Mouse (Mus musculus) heart, adult 2 months (tissue): ENCODE data around the gene Evl. TPM values are rescaled to one million over a fixed set of nuclear protein-coding genes. Genes with fewer than 3 reads are reported as not detected.
A peak's percentile ranks its signal among the peaks of the same experiment; 100 is the strongest.

Source experiments
- DNase-seq, 2 experiments: peaks; one replicate each; pipeline ENCODE4 v3.0.0; 2021
- H3K27ac ChIP-seq: fragments of 200-600 bp; 2 replicates; pipeline ENCODE4 v1.8.1; 2022
- H3K27me3 ChIP-seq: fragments of 200-500 bp; 2 replicates; pipeline ENCODE4 v1.6.1; 2012; ENCODE audit warnings: mild to moderate bottlenecking, low read length, inconsistent platforms, mixed read lengths; ENCODE audit not compliant: control insufficient read depth, insufficient read depth
- H3K36me3 ChIP-seq: fragments of 200-500 bp; 2 replicates; pipeline ENCODE4 v1.6.1; 2012; ENCODE audit warnings: low read length, inconsistent platforms; ENCODE audit not compliant: control insufficient read depth, insufficient read depth
- H3K4me1 ChIP-seq: fragments of 200-500 bp; 2 replicates; pipeline ENCODE4 v1.6.1; 2011; ENCODE audit warnings: low read length; ENCODE audit not compliant: control insufficient read depth, insufficient read depth
- H3K4me3 ChIP-seq: fragments of 200-600 bp; 2 replicates; pipeline ENCODE4 v1.8.1; 2022
- H3K79me2 ChIP-seq: fragments of 200-500 bp; replicated peaks from 2 replicates; pipeline ENCODE4 v1.6.1; 2012; ENCODE audit warnings: mild to moderate bottlenecking, inconsistent platforms, low read length, moderate library complexity, mixed read lengths; ENCODE audit not compliant: control insufficient read depth, insufficient read depth
- H3K9ac ChIP-seq: fragments of 200-500 bp; 2 replicates; pipeline ENCODE4 v1.6.1; 2012; ENCODE audit warnings: low read depth, mild to moderate bottlenecking, control low read depth, inconsistent platforms, low read length, mixed read lengths
- CTCF ChIP-seq: fragments of 200-600 bp; IDR thresholded peaks from 2 replicates; pipeline ENCODE4 v1.8.1; 2022; ENCODE audit warnings: antibody characterized with exemption, mild to moderate bottlenecking, moderate library complexity
- EP300 ChIP-seq: fragments of 200-500 bp; IDR thresholded peaks from 2 replicates; pipeline ENCODE4 v1.6.1; 2011; ENCODE audit warnings: low read depth, low read length, control low read depth; ENCODE audit not compliant: insufficient read depth
- POLR2A ChIP-seq: fragments of 200-500 bp; IDR thresholded peaks from 2 replicates; pipeline ENCODE4 v1.6.1; 2011; ENCODE audit warnings: mild to moderate bottlenecking, low read depth, low read length, control low read depth; ENCODE audit not compliant: insufficient read depth
- WGBS: fragments of 180-500 bp; shearing (Covaris S2); methylation state at CpG from one replicate; pipeline ENCODE4 v1.1.7; 2018; 5-methylcytosine and 5-hydroxymethylcytosine counted together
- intact Hi-C: fragments of 180-260 bp; cut with DNase I; formaldehyde crosslinking; loops from one replicate; pipeline ENCODE4 v1.15.1; 2025
- polyA plus RNA-seq: library from polyadenylated mRNA; depleted of rRNA; stranded (reverse); fragments of >200 nt; gene quantifications from 2 replicates; pipeline ENCODE4 v1.2.3, GENCODE M21; 2012
- total RNA-seq, 2 experiments: library from RNA; stranded (reverse); gene quantifications; 2 replicates each; pipeline ENCODE4 v1.2.3; 2021

Evl gene
- total and polyA plus RNA-seq, 3 experiments: 34.8 to 40.6 (median 36.4) TPM

- Histone ChIP-seq H3K4me3 (no peak overlapping the region), H3K79me2 (no peaks in the 10 kb centered on the region), H3K36me3 (no peaks in the 10 kb centered on the region), H3K9ac (no peak overlapping the region), H3K27ac (no peak overlapping the region), H3K4me1 (peaks cover 2% of the 10 kb centered on the region; the same call in 1 of the 2 replicates), H3K27me3 (no peaks in the 10 kb centered on the region)
- no peak for DNase-seq
- intact Hi-C loops: no loop called here
- WGBS: 72% methylated on average over 1 of the region's 1 CpGs
- TF ChIP-seq EP300 (no peak), CTCF (no peak), POLR2A (no peak)
Observed at GRCm38 (mm10) chr12:108694223-108694622, 139.7 kb downstream of the Evl start.

- peak in 1 of 2 experiments; percentile 18 for DNase-seq
- Histone ChIP-seq H3K4me3 (no peak overlapping the region), H3K9ac (no peak overlapping the region), H3K27me3 (peaks cover 7% of the 10 kb centered on the region), H3K4me1 (peaks cover 2% of the 10 kb centered on the region; the same call in 1 of the 2 replicates), H3K36me3 (no peaks in the 10 kb centered on the region), H3K79me2 (no peaks in the 10 kb centered on the region), H3K27ac (peak overlapping the region; percentile 45)
- intact Hi-C loops: no loop called here
- WGBS: 63% methylated on average over 11 of the region's 11 CpGs
- TF ChIP-seq POLR2A: no peak
- TF ChIP-seq EP300: no peak
- TF ChIP-seq CTCF: no peak
Observed at GRCm38 (mm10) chr12:108698697-108699471, 144.4 kb downstream of the Evl start.

- no peak for DNase-seq
- Histone ChIP-seq H3K4me1 (peaks cover 2% of the 10 kb centered on the region; the same call in 1 of the 2 replicates), H3K79me2 (no peaks in the 10 kb centered on the region), H3K4me3 (no peak overlapping the region), H3K27me3 (peaks cover 7% of the 10 kb centered on the region), H3K27ac (no peak overlapping the region), H3K9ac (no peak overlapping the region), H3K36me3 (no peaks in the 10 kb centered on the region)
- TF ChIP-seq POLR2A: no peak
- no peak for TF ChIP-seq CTCF
- no peak for TF ChIP-seq EP300
- WGBS: 61% methylated on average over 10 of the region's 10 CpGs
- intact Hi-C loops: no loop called here
Observed at GRCm38 (mm10) chr12:108699576-108699975, 145.1 kb downstream of the Evl start.

- Histone ChIP-seq H3K79me2 (no peaks in the 10 kb centered on the region), H3K9ac (no peak overlapping the region), H3K36me3 (no peaks in the 10 kb centered on the region), H3K4me3 (no peak overlapping the region), H3K27ac (no peak overlapping the region), H3K27me3 (peaks cover 7% of the 10 kb centered on the region), H3K4me1 (peaks cover 2% of the 10 kb centered on the region; the same call in 1 of the 2 replicates)
- intact Hi-C loops: loop anchor here (5.0 kb wide), 1 partner anchor 57 kb away; no protein-coding TSS in a partner anchor
- WGBS: 41% methylated on average over 5 of the region's 5 CpGs
- DNase-seq: no peak
- TF ChIP-seq EP300: no peak
- TF ChIP-seq POLR2A: no peak
- TF ChIP-seq CTCF: no peak
Observed at GRCm38 (mm10) chr12:108700037-108700436, 145.5 kb downstream of the Evl start.

GRCm38 (mm10) chr12:108701221-108701620 lies 146.7 kb downstream of the Evl start:
- Histone ChIP-seq H3K4me1 (peaks cover 2% of the 10 kb centered on the region; the same call in 1 of the 2 replicates), H3K36me3 (no peaks in the 10 kb centered on the region), H3K9ac (no peak overlapping the region), H3K79me2 (no peaks in the 10 kb centered on the region), H3K27ac (no peak overlapping the region), H3K27me3 (peaks cover 7% of the 10 kb centered on the region), H3K4me3 (no peak overlapping the region)
- TF ChIP-seq EP300: no peak
- no peak for TF ChIP-seq POLR2A
- no peak for TF ChIP-seq CTCF
- WGBS: 62% methylated on average over 2 of the region's 2 CpGs
- no peak for DNase-seq
- intact Hi-C loops: loop anchor here (5.0 kb wide), 1 partner anchor 56 kb away; no protein-coding TSS in a partner anchor

GRCm38 (mm10) chr12:108702185-108702584 lies 147.7 kb downstream of the Evl start, which contains the start of gene Degs2:
Degs2 (minus strand) TSS chr12:108702315.
- no peak within 1 kb of the TSS for H3K9ac ChIP-seq
- H3K79me2 ChIP-seq: no peaks in the 10 kb centered on the region
- no peaks in the 10 kb centered on the region for H3K36me3 ChIP-seq
- no peak within 1 kb of the TSS for H3K27ac ChIP-seq
- no peak for DNase-seq
- WGBS: 3% methylated on average over 32 of the region's 32 CpGs
- intact Hi-C loops: loop anchor here (5.0 kb wide), 1 partner anchor 55 kb away; no protein-coding TSS in a partner anchor
- H3K4me3 ChIP-seq: no peak within 1 kb of the TSS; the same call in 1 of the 2 replicates
- TF ChIP-seq POLR2A: no peak
- no peak for TF ChIP-seq EP300
- TF ChIP-seq CTCF: 0 out of 2 replicates have a peak, but pooled peaks have one; percentile 10
- H3K4me1 ChIP-seq: peaks cover 2% of the 10 kb centered on the region; the same call in 1 of the 2 replicates
- peaks cover 7% of the 10 kb centered on the region for H3K27me3 ChIP-seq
